Mouse (Mus musculus) cerebellum, adult 9-11 months (tissue): Measurements from ENCODE around the gene Pdcd6ip.
"Not testable (repeated sequence)": the region's sequence is repeated elsewhere in the genome, so short reads cannot be mapped to it uniquely, and the experiment has no call there.

ENCODE experiments used
- DNase-seq: peaks from one replicate; pipeline ENCODE4 v3.0.0; 2022

Gene Pdcd6ip

DNA sequence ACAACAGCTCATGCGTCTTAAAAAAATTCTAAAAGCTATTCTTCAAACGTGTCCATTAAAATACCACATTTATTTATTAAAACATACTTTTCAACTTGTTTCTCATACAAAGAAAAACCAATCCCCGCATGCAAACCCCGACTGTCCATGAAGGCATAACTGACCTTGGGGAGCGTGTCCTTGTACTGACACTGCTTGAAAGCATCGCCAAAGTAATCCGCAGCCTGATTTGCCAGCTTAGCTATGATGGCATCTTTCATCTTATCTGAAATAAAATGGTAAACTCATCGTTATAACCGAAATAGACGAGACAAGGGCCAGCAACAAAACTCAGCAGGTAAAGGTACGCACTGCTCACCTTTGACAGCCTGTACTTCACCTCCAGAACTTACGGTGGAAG is 20.6 kb downstream of the Pdcd6ip start:
- no peak for DNase-seq

GRCm38 (mm10) chr9:113673721-113674120 is 34.3 kb downstream of the Pdcd6ip start:
- no peak for DNase-seq

DNA sequence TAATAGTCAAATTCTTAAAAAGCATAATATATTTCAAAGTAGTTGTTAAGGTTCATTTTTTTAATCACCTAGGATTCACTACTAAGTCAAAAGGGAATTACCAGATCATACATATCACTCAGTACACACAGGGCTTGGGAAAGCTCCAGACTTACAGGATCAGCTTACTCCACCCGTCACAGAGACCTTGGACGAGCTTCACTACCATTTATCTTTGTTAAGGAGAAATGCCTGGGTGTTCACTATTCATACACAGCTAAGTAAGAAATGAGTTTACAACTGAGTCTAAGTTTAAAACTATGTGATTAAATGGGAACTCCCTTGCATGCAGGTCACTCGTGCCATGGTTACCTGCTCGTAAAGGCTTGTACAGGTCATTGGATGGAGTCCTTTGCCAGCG is 35.7 kb downstream of the Pdcd6ip start:
- DNase-seq, result no peak

- DNase-seq, result no peak
Measured at GRCm38 (mm10) chr9:113670857-113671106, 37.3 kb downstream of the Pdcd6ip start.

GRCm38 (mm10) chr9:113670105-113670856 is 37.8 kb downstream of the Pdcd6ip start:
- no peak for DNase-seq

- no peak for DNase-seq
Measured at GRCm38 (mm10) chr9:113663476-113663875, 44.6 kb downstream of the Pdcd6ip start.

DNA sequence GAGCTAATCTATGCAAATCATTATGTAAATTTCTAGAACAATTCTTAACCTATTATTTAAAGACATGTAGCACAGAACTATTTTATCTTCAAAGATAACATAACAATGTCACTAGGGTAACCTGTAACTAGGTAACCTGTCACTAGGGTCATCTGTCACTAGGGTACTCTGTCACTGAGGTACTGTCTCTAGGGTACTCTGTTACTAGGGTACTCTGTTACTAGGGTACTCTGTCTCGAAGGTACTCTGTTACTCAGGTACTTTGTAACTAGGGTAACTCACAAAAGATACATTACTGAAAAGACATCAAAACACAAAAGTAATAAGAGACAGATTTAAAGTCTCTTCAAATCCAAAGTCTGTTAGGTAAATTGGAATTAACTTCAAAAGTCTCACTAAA is 50.2 kb downstream of the Pdcd6ip start:
- DNase-seq, result no peak

GRCm38 (mm10) chr9:113653571-113653970 is 54.5 kb downstream of the Pdcd6ip start:
- DNase-seq, result no peak

DNA sequence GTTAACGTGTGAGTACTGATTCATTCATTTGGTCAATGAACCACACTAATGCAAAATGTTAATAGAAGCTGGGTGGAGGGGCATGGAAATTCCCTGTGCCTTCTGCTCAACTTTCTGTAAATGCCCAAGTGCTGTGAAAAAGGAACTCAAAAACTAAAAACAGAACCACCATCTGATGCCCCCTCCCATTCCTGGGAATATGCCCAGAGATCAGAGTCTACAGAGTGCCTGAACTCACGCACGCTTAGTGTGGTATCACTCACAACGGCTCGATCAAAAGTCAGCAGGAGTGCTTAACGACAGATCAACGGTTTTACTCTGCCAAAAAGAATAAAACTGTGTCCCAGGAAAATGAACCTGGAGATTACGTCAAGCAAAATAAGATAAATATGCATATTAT is 57.3 kb downstream of the Pdcd6ip start:
- DNase-seq, result no peak

DNA sequence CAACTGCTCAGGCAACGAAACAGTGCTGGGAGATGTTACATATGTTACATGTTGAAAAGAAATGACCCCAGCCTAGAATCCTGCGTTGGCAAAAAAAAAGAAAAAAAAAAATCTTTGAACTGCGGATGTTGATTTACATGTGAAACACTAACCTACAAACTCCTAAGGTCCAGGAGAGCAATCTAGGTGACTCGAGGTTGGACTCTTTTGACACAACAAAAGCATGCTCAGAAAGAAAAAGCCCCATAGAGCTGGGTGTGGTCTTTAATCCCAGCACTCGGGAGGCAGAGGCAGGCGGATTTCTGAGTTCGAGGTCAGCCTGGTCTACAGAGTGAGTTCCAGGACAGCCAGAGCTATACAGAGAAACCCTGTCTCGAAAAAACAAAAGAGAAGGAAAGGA is 58.8 kb downstream of the Pdcd6ip start:
- DNase-seq, result not testable (repeated sequence)

GRCm38 (mm10) chr9:113645837-113646169 is 62.3 kb downstream of the Pdcd6ip start:
- DNase-seq, result no peak

DNA sequence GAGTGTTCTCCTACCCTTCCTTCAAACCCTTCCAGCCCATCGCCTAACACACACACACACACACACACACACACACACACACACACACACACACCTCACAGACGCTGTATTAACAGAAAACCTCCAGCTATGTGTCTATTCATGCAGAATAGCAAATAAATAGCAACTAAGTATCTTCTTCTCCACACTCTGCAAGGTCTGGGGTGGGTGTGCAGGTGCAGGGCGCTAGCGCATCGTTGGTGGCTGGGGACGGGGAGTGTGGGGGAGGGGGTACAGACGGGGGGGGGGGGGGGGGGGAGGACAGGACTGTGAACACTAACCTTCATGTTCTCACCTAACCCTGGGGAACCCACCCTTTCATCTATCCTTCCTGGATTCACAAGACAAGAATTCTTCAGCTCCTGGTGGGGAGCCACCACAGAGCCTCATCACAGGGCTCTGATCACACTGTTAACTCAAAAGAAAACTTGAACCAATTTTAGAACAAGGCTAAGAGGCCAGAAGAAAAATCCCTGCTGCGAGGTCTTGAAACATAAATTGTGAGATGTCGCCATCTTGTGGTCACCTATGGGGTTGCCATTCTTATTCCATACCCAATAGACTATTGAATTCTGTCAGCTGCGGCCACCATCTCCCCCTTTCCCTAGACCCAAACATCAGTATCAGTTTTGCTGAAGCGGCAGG is 62.8 kb downstream of the Pdcd6ip start:
- peak; percentile 69 for DNase-seq

- DNase-seq, result peak; percentile 19
Measured at GRCm38 (mm10) chr9:113644701-113645100, 63.4 kb downstream of the Pdcd6ip start.

GRCm38 (mm10) chr9:113644076-113644475 is 64.0 kb downstream of the Pdcd6ip start:
- DNase-seq, result peak; percentile 84

DNA sequence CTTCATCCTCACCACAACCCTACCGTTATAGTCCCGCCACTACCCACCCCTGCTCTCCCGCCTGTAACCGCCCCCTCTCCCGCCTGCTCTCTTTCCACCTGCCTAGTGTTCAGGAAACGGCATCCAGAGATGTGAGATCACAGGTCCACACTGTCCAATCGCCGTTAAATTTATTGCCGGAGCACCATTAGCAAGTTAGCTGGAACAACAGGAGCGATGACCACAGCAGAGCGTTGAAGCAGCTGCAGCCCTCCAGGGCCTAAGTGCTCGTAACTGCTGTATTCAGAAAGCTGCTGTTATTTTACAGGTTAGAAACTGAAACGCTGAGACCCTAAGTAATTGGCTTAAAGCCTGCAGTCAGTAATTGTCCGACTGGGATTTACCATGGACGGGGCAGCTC is 64.4 kb downstream of the Pdcd6ip start:
- no peak for DNase-seq

DNA sequence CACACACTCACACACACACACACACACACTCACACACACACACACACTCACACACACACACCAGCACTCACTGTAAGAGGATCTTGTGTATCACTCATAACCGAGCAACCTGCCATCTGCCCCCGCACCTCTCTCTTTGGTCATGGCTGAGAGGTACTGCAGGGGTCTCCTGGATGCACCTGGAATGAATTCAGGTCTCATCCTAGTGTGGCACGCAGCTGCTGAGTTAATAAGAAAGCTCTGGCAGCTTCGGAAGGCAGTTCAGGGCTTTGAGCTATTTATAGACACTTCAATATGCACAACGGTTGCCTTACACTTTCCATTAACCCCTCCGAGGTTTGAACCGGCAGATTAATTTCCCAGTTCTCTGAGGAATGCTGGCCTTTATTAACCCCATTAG is 73.1 kb downstream of the Pdcd6ip start:
- DNase-seq, result no peak

DNA sequence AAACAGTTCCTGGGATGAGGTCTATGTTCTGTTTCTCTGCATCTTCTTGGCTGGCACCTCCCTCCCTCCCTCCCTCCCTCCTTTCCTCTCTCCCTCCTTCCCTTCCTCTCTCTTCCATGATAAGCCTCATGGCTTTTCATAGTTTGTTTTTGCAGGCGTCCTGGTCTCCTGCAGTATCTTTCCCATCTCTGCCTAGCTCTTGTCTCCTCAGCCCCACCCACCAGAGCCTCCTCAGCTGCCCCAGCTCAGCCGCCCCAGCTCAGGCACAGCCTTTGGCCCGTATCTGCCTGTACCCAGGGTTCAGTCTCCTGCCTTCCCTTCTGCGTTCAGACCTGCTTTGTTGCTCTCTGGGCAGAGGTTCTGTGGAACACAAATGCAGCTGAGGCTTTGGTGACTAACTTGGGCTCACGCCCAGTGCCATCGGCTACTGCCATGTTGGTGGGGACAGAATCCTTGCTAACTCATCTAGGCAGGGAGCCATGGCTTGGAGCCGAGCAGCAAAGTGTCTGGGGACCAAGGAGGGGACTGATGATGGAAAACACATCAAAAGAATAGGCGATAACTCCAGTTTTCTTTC is 74.8 kb downstream of the Pdcd6ip start:
- DNase-seq, result no peak

DNA sequence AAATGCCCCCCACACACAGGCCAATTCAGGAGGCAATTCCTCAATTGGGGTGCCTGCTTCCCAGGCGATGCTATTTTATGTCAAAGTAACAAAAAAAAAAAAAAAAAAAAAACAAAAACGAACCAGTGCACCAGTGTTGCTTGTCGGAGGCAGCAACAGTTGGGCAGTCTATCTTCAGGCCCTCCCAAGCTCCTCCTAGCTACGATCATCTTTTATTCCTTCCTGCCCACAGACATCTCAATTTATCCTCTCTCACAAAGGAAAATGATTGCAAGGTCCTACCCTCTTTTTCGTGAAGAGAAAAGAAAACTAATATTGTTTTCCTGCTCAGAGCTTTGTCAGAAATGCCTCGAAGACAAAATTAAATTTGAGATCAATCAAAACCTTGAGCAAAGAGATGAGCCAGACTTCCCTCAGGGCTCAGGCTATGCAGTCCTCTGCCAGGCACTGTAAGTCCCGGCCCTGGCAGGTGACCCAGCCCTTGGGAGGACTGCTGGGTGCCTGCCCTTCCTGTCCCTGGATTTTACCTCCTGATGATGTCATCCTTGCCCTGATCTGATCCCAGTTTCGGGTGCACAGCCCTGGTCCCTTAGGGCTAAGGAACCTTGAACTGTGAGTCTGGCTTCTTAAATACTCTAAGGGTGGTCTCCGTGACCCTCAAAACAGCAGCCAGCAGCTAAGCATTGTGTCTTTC is 75.6 kb downstream of the Pdcd6ip start:
- DNase-seq, result no peak

DNA sequence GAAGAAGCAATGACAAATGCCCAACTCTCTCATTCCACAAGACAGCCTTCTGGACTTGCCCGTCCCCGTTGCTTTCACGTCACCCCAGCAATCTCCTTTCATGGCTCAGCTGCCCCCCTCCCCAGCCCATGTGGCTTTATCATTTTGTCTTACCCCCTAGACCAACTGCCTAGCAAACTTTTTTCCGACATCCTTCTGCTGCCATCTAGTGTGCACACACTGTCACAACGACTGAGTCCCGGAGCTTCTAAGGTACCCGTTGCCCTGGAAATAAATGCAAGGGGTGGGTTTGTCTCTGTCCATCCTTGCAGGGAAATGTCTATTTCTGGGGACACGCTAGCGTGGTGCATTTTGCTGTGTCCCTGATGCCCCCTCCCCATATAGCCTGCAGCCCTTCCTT is 78.4 kb downstream of the Pdcd6ip start:
- peak; percentile 27 for DNase-seq

DNA sequence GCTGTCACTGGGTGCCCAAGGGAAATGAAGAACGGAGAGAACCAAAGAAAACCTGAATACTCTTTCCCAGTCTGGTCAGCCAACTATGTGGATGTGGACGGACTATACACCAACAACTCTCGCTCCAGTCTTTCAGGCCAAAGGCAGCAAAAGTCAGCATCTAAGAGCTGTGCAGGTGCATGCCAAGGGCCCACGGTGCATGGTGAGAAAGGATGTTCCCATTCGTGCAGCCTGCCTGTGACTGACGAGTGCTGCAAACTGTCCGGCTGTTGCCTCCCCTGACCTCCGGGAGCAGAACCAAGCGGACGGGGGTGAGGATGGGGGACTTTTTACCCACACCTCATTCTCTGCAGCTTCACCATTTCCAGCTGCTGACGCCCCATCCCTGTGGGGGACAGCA is 78.9 kb downstream of the Pdcd6ip start:
- no peak for DNase-seq

DNA sequence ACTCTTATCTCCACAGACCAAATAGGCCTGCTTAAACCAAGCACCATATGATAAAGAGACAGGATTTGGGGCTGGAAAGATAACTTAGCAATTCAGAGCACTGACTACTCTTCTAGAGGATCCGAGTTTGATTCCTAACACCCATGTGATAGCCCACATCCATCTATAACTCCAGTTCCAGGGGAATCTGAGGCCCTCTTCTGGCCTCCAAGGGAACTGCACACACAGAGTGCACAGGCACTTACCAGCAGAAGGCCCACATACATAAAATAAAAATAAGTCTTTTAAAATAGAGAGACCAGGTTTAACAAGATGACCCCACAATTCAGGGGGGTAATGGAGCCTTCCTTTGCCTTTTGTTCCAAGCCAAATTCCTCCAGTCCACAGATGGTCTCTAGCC is 79.3 kb downstream of the Pdcd6ip start:
- no peak for DNase-seq

GRCm38 (mm10) chr9:113626730-113627129 is 81.3 kb downstream of the Pdcd6ip start:
- DNase-seq, result no peak

DNA sequence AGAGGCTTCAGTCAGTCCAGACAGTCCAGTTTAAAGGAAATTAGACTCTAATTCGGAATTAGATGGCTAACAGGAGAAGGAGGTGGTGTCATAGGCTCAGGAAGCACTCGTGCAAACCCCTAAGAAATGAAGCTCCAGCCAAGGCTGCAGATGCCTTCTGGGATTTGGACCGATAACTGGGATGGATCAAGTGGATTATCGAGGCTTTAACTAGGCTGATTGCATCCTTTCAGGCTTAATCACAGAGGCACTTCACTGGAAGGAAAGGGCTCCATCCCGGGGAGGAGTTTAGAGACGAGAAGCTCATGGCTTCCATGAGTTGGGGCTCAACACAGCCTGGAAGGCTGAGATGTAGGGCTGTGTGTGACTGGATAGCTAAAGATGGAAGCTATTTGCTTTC is 84.0 kb downstream of the Pdcd6ip start:
- DNase-seq, result no peak

DNA sequence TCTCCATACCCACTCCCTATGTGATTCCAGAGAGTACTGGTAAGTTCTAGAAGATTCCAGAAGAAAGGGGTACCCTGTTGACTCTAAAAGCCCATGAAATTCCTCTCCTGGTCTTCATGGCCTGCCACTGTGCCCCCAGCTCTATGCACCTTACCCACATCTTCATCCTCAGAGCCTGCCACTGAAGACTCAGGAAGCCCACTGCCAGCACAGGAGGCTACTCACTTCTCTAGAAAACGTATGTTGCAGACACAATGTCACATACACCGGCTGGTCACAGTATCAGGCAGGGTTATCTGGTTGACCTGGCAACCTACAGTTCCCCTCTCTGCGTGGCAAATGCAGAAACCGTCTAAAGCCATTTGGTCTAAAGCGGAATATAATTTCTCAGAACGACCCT is 91.0 kb downstream of the Pdcd6ip start:
- DNase-seq, result no peak
